Mouse (Mus musculus) lung, adult 2 months (tissue): ENCODE measurements around the gene Map2k2.

Experiments
- CTCF ChIP-seq: fragments of 200-500 bp; IDR thresholded peaks from 2 replicates; pipeline ENCODE4 v1.5.1; 2011; ENCODE audit warnings: mild to moderate bottlenecking, low read length, control low read depth; ENCODE audit not compliant: insufficient read depth
- POLR2A ChIP-seq: fragments of 200-500 bp; IDR thresholded peaks from 2 replicates; pipeline ENCODE4 v1.6.1; 2011; ENCODE audit warnings: low read depth, mild to moderate bottlenecking, control low read depth, low read length, borderline replicate concordance; ENCODE audit errors: extremely low read depth

GRCm38 (mm10) chr10:81119625-81120024, 13.9 kb downstream of the Map2k2 start:
- TF ChIP-seq POLR2A (no peak), CTCF (no peak)
